Mouse (Mus musculus): ENCODE measurements around the gene Smarcd3. TPM values are rescaled to one million over a fixed set of nuclear protein-coding genes. Genes with fewer than 3 reads are reported as not detected.

Smarcd3 gene
- total RNA-seq (2015; ENCODE audit: low replicate concordance) (not detected in 2 replicates), total RNA-seq (2017; ENCODE audit: low replicate concordance) (0.42 TPM in 1 of 2 replicates, not detected in the other)

DNA sequence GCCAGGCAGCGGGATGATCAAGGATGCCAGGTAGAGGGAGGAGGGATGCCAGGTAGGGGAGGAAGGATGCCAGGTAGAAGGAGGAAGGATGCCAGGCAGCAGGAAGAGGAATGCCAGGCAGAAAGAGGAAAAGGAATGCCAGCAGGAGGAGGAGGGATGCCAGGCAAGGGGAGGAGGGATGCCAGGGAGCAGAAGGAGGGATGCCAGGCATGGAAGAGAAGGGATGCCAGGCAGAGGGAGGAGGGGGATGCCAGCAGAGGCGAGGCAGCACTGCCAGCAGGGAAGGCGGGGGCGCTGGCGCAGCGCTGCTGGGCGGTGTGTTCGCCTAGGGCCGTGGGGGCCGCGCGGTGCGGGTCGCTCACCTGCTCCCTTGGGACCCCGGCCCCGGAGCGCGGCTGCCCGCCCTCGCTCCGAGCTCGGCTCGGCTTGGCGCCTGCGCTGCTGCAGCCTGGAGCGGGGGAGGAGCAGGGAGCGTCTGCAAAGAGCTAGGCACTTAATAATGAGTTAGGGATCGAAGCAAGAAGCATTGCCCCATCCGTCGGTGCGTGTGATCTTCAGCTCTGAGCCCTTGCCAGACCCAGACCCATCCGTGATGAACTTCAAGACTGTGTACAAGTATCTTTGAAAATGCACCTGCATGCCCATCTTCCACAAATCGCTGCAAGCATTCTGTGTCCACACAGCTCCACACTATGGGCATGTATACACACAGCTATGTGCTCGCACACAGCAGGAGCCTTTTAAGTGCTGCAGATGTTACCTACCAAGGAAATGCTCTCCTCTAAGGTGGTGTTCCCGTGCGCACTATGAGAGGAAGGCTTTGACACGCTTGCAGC, at the start of gene Smarcd3:
Gene Smarcd3 (minus strand): TSS at position 426 of the 836 bp plus-strand sequence.
- no peak for ATAC-seq (replicated peaks; ENCODE audit: low FRiP score, poor library complexity, severe bottlenecking)

DNA sequence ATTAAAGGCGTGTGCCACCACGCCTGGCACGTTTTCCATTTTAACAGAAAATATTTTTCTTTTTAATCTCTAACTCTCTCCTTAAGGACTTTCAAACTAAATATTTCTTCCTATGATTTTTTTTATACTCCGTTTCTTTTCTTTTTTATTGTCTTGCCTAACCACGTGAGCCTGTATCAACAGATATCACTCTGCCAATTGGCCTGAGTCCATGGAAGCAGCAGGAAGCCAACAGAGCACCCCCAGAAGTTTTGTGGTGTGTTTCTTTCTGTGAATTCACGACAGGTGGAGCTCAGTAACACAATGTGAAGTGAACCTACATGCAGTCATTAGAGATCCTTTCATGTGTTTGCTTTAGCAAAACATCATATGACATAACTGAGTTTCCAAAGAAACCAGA, 37.2 kb upstream of the Smarcd3 start:
- no peak for ATAC-seq (replicated peaks; ENCODE audit: low FRiP score, poor library complexity, severe bottlenecking)

DNA sequence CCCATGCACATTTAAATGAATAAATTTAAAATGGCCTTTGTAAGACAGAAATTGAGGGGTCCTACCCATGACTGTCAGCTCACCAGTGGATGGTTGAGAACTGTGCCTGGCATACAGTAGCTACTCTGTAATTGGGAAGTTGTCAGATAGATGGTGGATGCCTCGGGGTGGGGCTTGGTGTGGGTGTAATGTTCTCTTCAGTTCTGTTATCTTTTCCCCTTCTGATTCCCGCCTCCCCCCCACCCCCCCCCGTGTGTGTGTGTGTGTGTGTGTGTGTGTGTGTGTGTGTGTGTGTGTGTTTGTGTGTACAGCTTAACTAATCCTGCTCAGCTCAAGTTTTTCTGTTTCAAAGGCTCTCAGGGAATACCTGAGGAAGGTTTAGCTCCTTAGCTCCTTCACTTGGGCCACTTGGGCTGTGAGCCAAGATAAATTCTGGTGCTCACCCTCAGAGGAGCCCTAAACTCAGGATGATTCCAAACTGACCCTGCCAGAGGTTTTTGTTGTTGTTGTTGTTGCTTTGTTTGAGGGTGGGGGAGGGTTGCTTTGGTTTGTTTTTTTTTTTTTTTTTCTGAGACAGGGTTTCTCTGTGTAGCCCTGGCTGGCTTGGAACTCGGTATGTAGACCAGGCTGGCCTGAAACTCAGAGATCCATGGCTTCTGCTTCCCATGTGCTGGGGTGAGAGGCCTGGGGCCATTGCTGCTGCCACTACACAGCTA, 35.7 kb upstream of the Smarcd3 start:
- ATAC-seq (replicated peaks; ENCODE audit: low FRiP score, poor library complexity, severe bottlenecking): no peak

DNA sequence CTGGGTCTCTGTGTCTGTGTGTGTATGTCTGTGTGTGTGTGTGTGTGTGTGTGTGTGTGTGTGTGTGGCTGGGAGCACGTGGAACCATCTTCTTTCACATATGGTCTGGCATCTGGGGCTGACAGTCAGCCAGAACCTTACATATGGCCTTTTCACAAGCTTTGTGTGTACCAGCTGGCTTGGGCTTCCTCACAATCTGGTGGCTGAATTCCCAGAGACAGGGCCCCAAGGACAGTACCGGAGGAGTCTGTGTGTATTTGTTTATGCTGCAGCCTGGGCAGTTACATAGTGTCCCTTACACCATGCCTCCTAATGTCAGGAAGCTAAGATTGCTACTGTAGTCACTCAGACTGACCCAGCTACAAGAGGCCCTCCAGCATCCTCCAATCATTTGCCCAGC, 32.9 kb upstream of the Smarcd3 start:
- ATAC-seq (replicated peaks; ENCODE audit: low FRiP score, poor library complexity, severe bottlenecking): no peak

DNA sequence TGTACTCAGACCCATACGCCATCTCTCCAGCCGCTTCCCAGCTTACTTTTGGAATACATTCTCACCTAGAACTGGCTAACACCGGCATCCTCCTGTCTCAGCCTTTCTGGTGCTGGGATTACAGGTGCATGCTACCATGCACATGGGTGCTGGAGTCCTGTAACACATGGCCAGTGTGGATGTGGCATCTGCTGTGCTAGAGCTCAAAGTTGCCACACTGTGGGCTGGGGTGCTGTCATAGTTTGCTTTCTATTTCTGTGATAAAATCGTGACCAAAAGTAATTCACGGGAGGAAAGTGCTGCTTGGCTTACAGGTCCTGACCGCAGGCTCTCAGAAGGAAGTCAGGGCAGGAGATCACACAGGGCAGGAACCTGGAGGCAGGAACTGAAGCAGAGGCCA, 30.3 kb upstream of the Smarcd3 start:
- no peak for ATAC-seq (replicated peaks; ENCODE audit: low FRiP score, poor library complexity, severe bottlenecking)

DNA sequence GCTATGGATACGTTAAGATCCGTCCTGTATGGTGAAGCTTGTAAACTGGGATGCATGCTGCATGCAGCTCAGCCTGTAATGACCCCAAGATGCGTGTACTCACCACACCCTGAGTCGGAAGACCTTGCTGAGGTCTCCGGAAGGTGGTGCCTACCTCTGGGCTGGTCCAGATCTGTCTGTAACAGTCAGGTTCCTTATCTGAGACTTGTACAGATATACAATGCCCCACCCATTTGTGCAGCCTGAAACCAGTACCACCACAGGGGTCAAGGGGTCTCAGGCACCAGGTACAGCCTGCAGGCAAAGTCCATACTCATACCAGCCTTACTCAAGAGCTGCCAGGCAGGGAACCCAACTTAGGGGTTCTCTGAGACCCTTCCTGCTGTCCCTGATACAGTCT, 28.6 kb upstream of the Smarcd3 start:
- no peak for ATAC-seq (replicated peaks; ENCODE audit: low FRiP score, poor library complexity, severe bottlenecking)

DNA sequence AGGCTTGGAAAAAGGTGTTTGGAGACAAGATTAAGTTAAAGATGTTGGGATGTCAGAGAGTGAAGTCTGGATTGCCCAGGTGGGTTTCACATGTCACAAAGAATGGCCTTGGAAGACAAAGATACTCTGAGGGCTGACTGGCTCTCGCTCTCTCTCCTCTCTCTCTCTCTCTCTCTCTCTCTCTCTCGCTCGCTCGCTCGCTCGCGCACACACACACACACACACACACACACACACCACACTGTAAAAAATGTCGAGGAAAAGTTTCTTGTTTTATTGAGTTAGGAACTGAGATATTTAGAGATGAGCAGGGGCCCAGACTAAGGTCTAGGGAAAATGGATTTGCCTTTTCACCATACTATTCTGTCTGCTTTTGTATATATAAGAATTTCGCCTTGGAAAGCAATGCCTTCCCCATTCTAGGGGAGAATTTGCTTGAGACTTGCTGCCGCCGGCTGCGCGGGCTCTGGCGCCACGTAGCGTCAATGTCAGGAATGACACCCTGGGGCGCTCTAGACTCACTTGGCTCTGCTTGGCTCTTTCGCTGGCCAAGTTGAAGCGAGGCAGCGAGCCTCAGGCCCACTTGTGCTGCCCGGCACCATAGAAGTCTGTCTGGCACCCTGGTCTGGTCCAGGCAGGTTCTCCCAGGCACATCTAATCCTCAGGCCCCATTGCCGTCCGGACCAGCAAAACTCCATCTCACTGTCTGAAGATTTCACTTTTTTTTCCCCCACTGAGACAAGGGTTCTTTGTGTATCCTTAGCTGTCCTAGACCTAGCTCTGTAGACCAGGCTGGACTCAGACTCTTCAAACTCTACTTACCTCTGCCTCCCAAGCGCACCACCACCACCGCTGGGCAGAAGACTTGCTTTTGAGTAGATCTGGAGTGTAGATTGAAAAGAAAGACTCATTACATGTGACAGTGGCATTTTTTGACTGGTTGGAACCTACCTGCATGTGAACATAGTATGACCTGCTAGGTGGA, 27.8 kb upstream of the Smarcd3 start:
- peak; percentile 65; the same call in 1 of the 2 replicates for ATAC-seq (replicated peaks; ENCODE audit: low FRiP score, poor library complexity, severe bottlenecking)

DNA sequence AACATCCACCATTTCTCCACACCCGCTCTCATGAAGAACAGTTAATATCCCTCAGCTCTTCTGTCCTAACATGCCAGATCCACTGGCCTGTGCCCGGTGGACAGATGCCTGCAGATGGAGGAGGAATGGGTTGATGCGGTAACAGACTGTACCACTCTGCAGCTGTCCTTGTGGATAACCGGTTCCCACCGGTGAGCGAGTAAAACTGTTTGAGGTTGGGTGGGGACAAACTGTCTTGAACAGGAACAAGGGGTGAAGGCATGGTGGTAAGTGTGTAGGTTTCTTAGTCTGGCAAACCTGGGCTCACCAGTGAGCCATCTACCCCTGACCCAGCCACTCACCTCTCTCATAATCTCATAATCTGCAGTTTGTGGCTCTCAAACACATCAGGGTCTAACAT, 27.1 kb upstream of the Smarcd3 start:
- ATAC-seq (replicated peaks; ENCODE audit: low FRiP score, poor library complexity, severe bottlenecking): no peak

DNA sequence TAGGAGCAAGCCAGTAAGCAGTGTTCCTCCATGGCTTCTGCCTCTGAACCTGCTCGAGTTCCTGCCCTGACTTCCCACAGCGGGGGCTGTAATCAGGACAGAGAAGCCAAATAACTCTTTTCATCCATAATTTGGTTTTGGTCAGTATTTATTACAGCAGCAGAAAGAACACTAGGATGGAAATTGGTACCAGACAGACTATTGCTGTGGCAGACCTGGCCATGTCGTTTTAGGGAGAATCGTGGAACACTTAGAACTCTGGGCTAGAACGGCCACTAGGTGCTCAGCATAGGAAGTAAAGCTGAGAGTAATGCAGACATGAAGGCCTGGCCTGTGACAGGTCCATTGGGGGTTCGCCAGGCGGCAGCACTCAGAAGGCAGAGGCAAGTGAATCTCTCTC, 25.5 kb upstream of the Smarcd3 start:
- no peak for ATAC-seq (replicated peaks; ENCODE audit: low FRiP score, poor library complexity, severe bottlenecking)

DNA sequence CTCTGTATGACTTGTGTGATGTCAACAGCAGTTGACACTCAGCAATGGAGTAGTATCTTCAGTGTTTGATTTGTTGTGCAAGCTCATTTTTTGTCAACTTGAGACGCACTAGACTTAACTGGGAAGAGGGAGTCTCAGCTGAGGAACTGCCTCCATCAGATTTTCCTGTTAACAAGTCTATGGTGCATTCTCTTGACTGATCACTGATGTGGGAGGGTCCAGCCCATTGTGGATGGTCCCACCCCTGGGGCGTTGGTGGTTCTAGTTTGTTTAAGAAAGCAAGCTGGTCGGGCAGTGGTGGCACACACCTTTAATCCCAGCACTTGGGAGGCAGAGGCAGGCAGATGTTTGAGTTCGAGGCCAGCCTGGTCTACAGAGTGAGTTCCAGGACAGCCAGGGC, 25.0 kb upstream of the Smarcd3 start:
- no peak for ATAC-seq (replicated peaks; ENCODE audit: low FRiP score, poor library complexity, severe bottlenecking)

DNA sequence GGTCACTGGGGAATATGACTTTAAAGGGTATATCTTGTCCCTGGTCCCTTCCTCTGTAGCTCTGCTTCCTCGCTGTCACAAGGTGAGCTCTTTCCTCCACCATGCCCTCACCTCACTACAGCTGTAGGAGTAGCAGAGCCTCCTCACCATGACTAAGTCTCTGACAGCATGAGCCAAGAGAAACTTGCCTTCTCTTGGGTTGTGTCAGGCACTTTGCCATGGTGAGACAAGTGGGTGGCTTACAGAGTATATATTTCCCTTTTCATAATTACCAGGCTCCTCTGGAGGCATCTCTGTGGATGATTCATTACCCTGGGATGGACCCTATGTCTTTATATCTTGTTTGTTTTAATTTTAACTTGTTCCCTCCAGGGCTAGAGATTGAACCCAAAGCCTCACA, 21.2 kb upstream of the Smarcd3 start:
- no peak for ATAC-seq (replicated peaks; ENCODE audit: low FRiP score, poor library complexity, severe bottlenecking)

DNA sequence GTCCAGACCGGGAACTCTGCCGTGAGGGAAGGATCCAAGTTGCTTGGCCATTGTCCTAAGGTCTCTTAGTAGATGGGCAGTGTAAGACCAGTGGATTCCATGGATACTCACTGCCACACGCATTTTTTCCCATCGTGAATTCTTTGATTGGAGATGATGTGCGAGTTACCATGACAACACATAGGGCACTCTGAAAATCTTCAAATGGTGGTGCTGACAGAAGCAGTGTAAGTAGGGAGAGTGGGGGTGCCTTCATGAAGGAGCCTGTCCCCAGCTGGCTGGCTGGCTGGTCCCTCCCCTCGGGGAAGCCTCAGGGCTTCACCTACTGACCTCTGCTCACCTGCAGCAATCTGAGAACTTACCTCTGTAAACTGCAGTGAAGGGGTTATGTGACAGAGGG, 14.9 kb upstream of the Smarcd3 start:
- ATAC-seq (replicated peaks; ENCODE audit: low FRiP score, poor library complexity, severe bottlenecking): no peak

DNA sequence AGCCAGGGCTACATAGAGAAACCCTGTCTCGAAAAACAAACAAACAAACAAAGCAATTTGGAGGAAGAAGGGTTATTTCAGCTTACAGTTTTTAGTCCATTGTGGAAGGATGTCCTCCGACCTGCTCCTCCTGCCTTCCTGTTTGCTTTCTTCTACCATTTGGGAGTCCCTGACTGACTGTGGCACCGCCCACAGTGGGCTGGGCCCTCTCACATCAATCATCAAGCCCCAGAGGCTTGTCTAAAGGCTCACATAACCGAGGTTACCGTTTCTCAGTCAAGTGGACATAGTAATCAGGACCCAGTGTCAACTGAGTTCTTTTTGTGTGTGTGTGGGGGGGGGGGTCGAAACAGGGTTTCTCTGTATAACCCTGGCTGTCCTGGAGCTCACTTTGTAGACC, 13.9 kb upstream of the Smarcd3 start:
- ATAC-seq (replicated peaks; ENCODE audit: low FRiP score, poor library complexity, severe bottlenecking): no peak

DNA sequence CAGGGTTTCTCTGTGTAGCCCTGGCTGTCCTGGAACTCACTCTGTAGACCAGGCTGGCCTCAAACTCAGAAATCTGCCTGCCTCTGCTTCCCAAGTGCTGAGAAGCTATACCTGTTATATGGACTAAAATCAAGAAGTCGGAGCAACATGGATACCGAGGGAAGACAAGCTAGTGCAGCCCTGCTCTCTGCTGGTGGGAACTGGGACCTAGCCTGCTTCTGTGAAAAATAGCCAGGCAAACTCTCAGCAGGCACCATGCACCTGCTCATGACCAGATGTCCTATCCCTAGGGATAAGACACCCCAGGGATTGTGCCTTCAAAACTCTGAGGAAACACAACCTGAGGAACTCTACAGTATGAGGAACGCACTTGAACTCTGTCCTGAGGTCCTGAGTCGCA, 12.8 kb upstream of the Smarcd3 start:
- no peak for ATAC-seq (replicated peaks; ENCODE audit: low FRiP score, poor library complexity, severe bottlenecking)

DNA sequence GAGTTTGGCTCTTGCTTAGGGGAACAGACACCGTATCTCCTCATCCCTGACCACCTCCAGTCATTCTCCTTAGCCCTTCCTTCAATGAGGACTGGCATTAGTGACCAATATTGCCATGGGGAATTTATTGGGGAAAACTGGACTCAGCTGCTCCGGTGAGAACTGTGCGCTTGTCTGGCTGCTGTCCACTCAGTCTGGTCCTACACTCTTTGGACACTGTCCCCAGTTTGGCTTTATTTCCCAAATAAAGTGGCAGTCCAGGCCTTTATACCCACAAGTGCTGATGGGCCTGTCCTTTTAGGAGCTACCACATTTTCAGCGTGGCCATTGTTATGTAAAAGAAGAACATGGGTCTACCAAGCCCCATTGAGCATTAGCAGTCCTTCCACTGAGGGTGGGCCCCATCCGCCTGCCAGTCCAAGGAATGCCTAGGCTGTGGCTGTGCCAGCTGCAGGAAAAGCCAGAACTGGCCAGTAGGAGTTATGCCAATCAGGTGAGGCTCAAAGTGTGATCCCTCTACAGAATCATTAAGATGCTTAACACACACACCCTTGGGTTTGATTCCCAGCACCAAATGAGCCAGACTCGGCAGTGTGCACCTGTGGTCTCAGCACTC, 11.4 kb upstream of the Smarcd3 start:
- ATAC-seq (replicated peaks; ENCODE audit: low FRiP score, poor library complexity, severe bottlenecking): no peak

DNA sequence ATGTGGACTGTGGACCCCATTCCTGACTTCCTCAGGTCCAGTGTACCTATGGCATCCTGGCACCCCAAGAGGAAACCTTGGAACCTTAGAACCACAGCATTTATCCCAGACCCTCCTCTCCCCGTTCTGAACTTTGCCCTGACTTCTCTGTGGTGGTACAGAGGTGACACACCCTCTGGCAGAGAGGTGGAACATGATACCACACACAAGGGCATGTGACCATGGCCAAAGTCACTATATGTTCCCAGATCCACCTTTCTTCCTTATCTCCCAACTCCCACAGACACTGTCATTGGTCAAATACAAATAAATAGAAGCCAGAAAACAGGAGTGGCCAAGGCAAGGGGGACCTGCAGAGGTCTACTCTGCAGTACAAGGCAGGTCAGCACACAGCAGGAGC, 10.9 kb upstream of the Smarcd3 start:
- ATAC-seq (replicated peaks; ENCODE audit: low FRiP score, poor library complexity, severe bottlenecking): no peak

DNA sequence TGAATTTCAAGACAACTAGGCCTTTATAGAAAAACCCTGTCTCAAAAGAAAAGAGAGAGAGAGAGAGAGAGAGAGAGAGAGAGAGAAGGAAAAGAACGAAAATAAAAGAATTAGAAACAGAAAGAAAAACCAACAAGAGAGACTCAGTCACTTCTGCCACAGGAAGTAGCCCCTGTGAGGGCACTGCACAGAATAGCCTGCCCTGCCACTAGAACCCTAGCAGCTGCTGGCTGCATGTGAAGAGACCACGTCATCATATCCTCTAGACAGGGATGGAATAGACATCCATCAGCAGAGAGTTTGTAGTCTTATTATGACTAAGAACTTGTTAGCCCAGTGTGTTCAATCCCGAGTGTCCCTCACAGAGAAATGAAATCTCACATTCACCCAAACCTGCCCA, 5.5 kb upstream of the Smarcd3 start:
- ATAC-seq (replicated peaks; ENCODE audit: low FRiP score, poor library complexity, severe bottlenecking): no peak

DNA sequence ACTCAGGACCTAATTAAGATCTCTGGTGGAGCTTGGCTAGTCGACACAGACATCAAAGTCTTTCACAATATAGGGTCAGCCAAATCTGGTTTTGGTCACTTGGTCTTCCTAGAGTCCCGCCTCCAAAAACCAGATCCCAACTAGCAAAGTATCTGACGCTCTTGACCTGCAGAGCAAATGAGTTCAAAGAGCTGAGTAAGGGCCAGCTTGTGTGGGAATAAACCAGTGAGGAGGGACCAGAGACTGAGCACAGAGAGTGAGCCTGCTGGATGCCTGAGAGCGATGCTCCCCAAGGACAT, 560 bp upstream of the Smarcd3 start:
- ATAC-seq (replicated peaks; ENCODE audit: low FRiP score, poor library complexity, severe bottlenecking): no peak

DNA sequence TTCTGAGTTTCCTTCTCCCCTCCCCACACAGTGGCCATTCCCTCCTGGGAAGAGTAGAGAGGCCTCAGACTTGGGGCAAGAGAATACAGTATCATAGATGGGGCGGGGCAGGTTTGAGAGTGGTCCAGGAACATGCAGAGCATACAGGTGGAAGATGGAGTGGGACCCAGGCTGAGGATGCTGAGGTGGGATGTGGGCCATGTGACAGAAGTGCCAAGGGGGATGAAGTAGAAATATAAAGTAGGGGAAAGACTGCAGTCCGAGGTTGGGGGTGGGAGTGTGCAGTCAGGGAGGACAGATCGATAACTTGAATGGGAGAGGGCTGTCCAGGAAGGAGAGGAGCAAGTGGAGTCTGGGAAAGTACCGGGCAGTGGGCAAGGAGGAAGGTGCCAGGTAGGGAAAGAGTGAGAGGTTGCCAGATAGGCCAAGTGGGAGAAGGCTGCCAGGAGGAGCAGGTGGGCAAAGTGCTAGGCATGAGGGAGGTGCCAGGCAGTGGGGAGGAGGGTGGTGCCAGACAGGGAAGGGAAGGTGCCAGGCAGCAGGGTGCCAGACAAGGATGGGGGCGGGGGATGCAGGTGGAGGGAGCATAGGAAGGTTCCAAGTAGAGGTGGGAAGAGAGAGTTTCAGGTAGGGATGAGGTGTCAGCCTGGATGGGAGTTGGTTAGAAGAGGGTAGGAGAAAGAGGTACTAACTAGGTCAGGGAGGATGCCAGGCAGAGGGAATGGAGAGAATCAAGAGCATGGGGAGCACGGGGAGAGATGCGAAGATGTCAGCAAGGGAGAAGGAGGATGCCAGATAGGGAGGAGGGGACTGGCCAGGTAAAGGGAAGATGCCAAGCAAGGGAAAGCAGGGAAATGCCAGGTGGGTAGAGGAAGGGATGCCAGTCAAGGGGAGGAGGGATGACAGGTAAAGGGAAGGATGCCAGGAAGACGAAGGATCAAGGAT, 898 bp downstream of the Smarcd3 start:
- no peak for ATAC-seq (replicated peaks; ENCODE audit: low FRiP score, poor library complexity, severe bottlenecking)

All from erythroblast, adult 5-6 weeks (primary cell).